Mouse (Mus musculus) liver, postnatal 0 days (tissue): Measurements from ENCODE around the gene Lin9.

ENCODE experiments used
- CTCF ChIP-seq: sonication (generic); IDR thresholded peaks from 2 replicates; pipeline ENCODE4 v1.5.1; 2016; ENCODE audit warnings: antibody characterized with exemption, low read depth
- EP300 ChIP-seq: IDR thresholded peaks from 2 replicates; pipeline ENCODE4 v1.6.1; 2016; ENCODE audit warnings: antibody characterized with exemption, low read depth, mild to moderate bottlenecking

GRCm38 (mm10) chr1:180600578-180600977 is 40.4 kb upstream of the Lin9 start:
- no peak for TF ChIP-seq EP300
- no peak for TF ChIP-seq CTCF
